Mouse (Mus musculus) CH12.LX (cell line): Measurements from ENCODE around the gene Gripap1. TPM values are rescaled to one million over a fixed set of nuclear protein-coding genes. Genes with fewer than 3 reads are reported as not detected.

Experiments used
- DNase-seq: peaks from one replicate; pipeline ENCODE4 v3.0.0-alpha.2; 2013; ENCODE audit errors: extremely low read depth
- H3K27ac ChIP-seq: 2 replicates; pipeline ENCODE4 v1.5.1; 2012; ENCODE audit warnings: low read depth, mild to moderate bottlenecking, control low read depth, moderate library complexity; ENCODE audit not compliant: insufficient read depth
- H3K27me3 ChIP-seq: replicated peaks from 2 replicates; pipeline ENCODE3; 2012; ENCODE audit warnings: inconsistent platforms
- H3K36me3 ChIP-seq, 2 experiments: replicated peaks in 1 of 2; 2 replicates each; pipeline versions ENCODE3 to v1.6.1; 2012; ENCODE audit warnings: inconsistent platforms in 1 of 2, low read length in 1 of 2, mild to moderate bottlenecking in 1 of 2, mixed read lengths in 1 of 2, moderate library complexity in 1 of 2; ENCODE audit not compliant: control insufficient read depth in 1 of 2, insufficient read depth in 1 of 2
- H3K4me1 ChIP-seq, 2 experiments: 2 replicates each; pipeline ENCODE4 v1.6.1; 2012; ENCODE audit warnings: inconsistent platforms in 1 of 2, moderate library complexity in 1 of 2; ENCODE audit not compliant: insufficient read depth in 2 of 2, control insufficient read depth in 1 of 2
- H3K4me2 ChIP-seq: 2 replicates; pipeline ENCODE4 v1.6.1; 2012; ENCODE audit warnings: low read depth, mild to moderate bottlenecking, control low read depth; ENCODE audit not compliant: poor library complexity, insufficient read depth, severe bottlenecking
- H3K4me3 ChIP-seq, 3 experiments: fragments of 150-350 bp in 1 of 3; sonication (generic) in 1 of 3; replicated peaks in 1 of 3; 2 replicates each; pipeline versions ENCODE3 to v1.5.1; 2011 to 2012; ENCODE audit warnings: low read depth in 2 of 3, low read length in 2 of 3, mild to moderate bottlenecking in 2 of 3, moderate library complexity in 2 of 3, control low read depth in 1 of 3, improper control_type of control experiment in 1 of 3, inconsistent platforms in 1 of 3, mixed read lengths in 1 of 3; ENCODE audit not compliant: poor library complexity in 1 of 3
- H3K79me2 ChIP-seq: replicated peaks from 2 replicates; pipeline ENCODE4 v1.6.1; 2012; ENCODE audit warnings: mild to moderate bottlenecking, moderate library complexity; ENCODE audit not compliant: control insufficient read depth, poor library complexity, insufficient read depth, severe bottlenecking; ENCODE audit errors: extremely low read depth
- H3K9ac ChIP-seq: 2 replicates; pipeline ENCODE4 v1.6.1; 2012; ENCODE audit warnings: low read depth, mild to moderate bottlenecking, control low read depth, moderate library complexity; ENCODE audit not compliant: insufficient read depth
- H3K9me3 ChIP-seq: replicated peaks from 2 replicates; pipeline ENCODE3; 2012; ENCODE audit warnings: low read length, inconsistent platforms, mixed read lengths
- EP300 ChIP-seq: IDR thresholded peaks from 2 replicates; pipeline ENCODE4 v1.6.1; 2011; ENCODE audit warnings: low read length, improper control_type of control experiment
- ETS1 ChIP-seq: conservative IDR thresholded peaks from 2 replicates; pipeline ENCODE4 v1.6.1; 2012; ENCODE audit warnings: low read depth, mild to moderate bottlenecking, inconsistent platforms, low read length, improper control_type of control experiment, moderate library complexity
- IRF4 ChIP-seq: IDR thresholded peaks from 2 replicates; pipeline ENCODE4 v1.6.1; 2014; ENCODE audit warnings: low read depth, mild to moderate bottlenecking, inconsistent platforms, low read length, improper control_type of control experiment
- JUN ChIP-seq: IDR thresholded peaks from 2 replicates; pipeline ENCODE4 v1.6.1; 2011; ENCODE audit warnings: low read depth, mild to moderate bottlenecking, low read length, improper control_type of control experiment, moderate library complexity; ENCODE audit not compliant: insufficient read depth
- KAT2A ChIP-seq: IDR thresholded peaks from 2 replicates; pipeline ENCODE4 v1.6.1; 2012; ENCODE audit warnings: low read length, improper control_type of control experiment, inconsistent platforms; ENCODE audit not compliant: insufficient replicate concordance
- MAFK ChIP-seq: IDR thresholded peaks from 2 replicates; pipeline ENCODE4 v1.6.1; 2011; ENCODE audit warnings: low read length, improper control_type of control experiment; ENCODE audit not compliant: insufficient replicate concordance
- MYC ChIP-seq: IDR thresholded peaks from 2 replicates; pipeline ENCODE4 v1.6.1; 2011; ENCODE audit warnings: low read depth, mild to moderate bottlenecking, improper control_type of control experiment, low read length
- PAX5 ChIP-seq: IDR thresholded peaks from 2 replicates; pipeline ENCODE4 v1.6.1; 2012; ENCODE audit warnings: low read length, inconsistent platforms, mixed read lengths
- SIN3A ChIP-seq: IDR thresholded peaks from 2 replicates; pipeline ENCODE4 v1.6.1; 2012; ENCODE audit warnings: low read length, improper control_type of control experiment, inconsistent platforms
- SMC3 ChIP-seq: IDR thresholded peaks from 2 replicates; pipeline ENCODE4 v1.6.1; 2011; ENCODE audit warnings: low read depth, low read length, improper control_type of control experiment
- UBTF ChIP-seq: IDR thresholded peaks from 2 replicates; pipeline ENCODE4 v1.6.1; 2012; ENCODE audit warnings: low read depth, mild to moderate bottlenecking, inconsistent platforms, low read length, improper control_type of control experiment, moderate library complexity
- USF1 ChIP-seq: IDR thresholded peaks from 2 replicates; pipeline ENCODE4 v1.6.1; 2014; ENCODE audit warnings: low read depth, mild to moderate bottlenecking, inconsistent platforms, low read length, improper control_type of control experiment
- USF2 ChIP-seq: conservative IDR thresholded peaks from 2 replicates; pipeline ENCODE4 v1.6.1; 2011; ENCODE audit warnings: low read depth, low read length, improper control_type of control experiment
- ZC3H11A ChIP-seq: IDR thresholded peaks from 2 replicates; pipeline ENCODE4 v1.6.1; 2012; ENCODE audit warnings: low read depth, mild to moderate bottlenecking, inconsistent platforms, low read length, improper control_type of control experiment
- ZMIZ1 ChIP-seq: IDR thresholded peaks from 2 replicates; pipeline ENCODE4 v1.6.1; 2012; ENCODE audit warnings: low read depth, mild to moderate bottlenecking, inconsistent platforms, low read length, improper control_type of control experiment
- dilution Hi-C: fragments of 300-500 bp; cut with MboI; formaldehyde crosslinking; loops from 2 replicates; pipeline ENCODE4 v1.14.3; 2020; ENCODE audit warnings: low sequenced_read_pairs; ENCODE audit not compliant: extremely low pct_unique_long_range_greater_than_20kb, extremely low pct_ligation_motif_present
- in situ Hi-C: fragments of 300-500 bp; cut with MboI; formaldehyde crosslinking; loops from 3 replicates; pipeline ENCODE4 v1.14.3; 2019; ENCODE audit warnings: low sequenced_read_pairs, low pct_ligation_motif_present, low pct_unique_long_range_greater_than_20kb, mixed read lengths
- polyA plus RNA-seq: library from polyadenylated mRNA; unstranded; fragments of >175 nt; gene quantifications from 2 replicates; pipeline ENCODE4 v1.2.1, GENCODE M21; 2012; ENCODE audit warnings: low read depth; ENCODE audit not compliant: insufficient read length
- total RNA-seq, 2 experiments: library from RNA; depleted of rRNA; stranded (reverse); fragments of 300-350 nt in 1 of 2; fragments of >200 nt in 1 of 2; gene quantifications; 2 replicates each; pipeline ENCODE4 v1.2.3; 2012 to 2014

Gripap1 gene
- total and polyA plus RNA-seq, 3 experiments: 15.7 to 49.4 (median 25.5) TPM

GRCm38 (mm10) chrX:7762921-7763197, 26.7 kb upstream of the Gripap1 start:
- no peak for TF ChIP-seq PAX5
- TF ChIP-seq SIN3A: peak; percentile 45; the same call in 1 of the 2 replicates
- 0 out of 2 replicates have a peak, but pooled peaks have one; percentile 2 for TF ChIP-seq ETS1
- H3K9ac ChIP-seq: peak overlapping the region; percentile 66
- H3K9me3 ChIP-seq: no peaks in the 10 kb centered on the region
- dilution Hi-C loops: no loop called here
- DNase-seq: no peak
- peaks cover 20% of the 10 kb centered on the region for H3K79me2 ChIP-seq
- H3K36me3 ChIP-seq: peaks cover 20 to 25% of the 10 kb centered on the region in 2 experiments
- H3K4me1 ChIP-seq: peaks cover 2 to 19% of the 10 kb centered on the region in 2 experiments; a peak in 3 of 4 replicates
- in situ Hi-C loops: no loop called here
- H3K27me3 ChIP-seq: no peaks in the 10 kb centered on the region
- H3K4me3 ChIP-seq: peak overlapping the region; percentile 66 to 88 (median 70)
- H3K4me2 ChIP-seq: peak overlapping the region; percentile 41; the same call in 1 of the 2 replicates
- peak overlapping the region; percentile 49; the same call in 1 of the 2 replicates for H3K27ac ChIP-seq

GRCm38 (mm10) chrX:7763631-7764393, 25.8 kb upstream of the Gripap1 start:
- TF ChIP-seq JUN (no peak), IRF4 (no peak), USF1 (no peak), USF2 (no peak), ZMIZ1 (no peak), EP300 (no peak), KAT2A (no peak), ETS1 (no peak), SMC3 (no peak), MYC (no peak), MAFK (no peak), ZC3H11A (no peak), UBTF (no peak)
- TF ChIP-seq, all 38 proteins: peak for 0
- dilution Hi-C loops (no loop called here), in situ Hi-C loops (no loop called here)
- no peaks in the 10 kb centered on the region for H3K9me3 ChIP-seq
- H3K36me3 ChIP-seq: peaks cover 26 to 34% of the 10 kb centered on the region in 2 experiments
- H3K4me1 ChIP-seq: peaks cover 2 to 19% of the 10 kb centered on the region in 2 experiments; a peak in 3 of 4 replicates
- H3K27me3 ChIP-seq: no peaks in the 10 kb centered on the region
- H3K4me3 ChIP-seq: peak overlapping the region; percentile 66 to 88 (median 70)
- peak overlapping the region; percentile 66 for H3K9ac ChIP-seq
- peaks cover 20% of the 10 kb centered on the region for H3K79me2 ChIP-seq
- no peak overlapping the region for H3K27ac ChIP-seq
- peak overlapping the region; percentile 41 for H3K4me2 ChIP-seq
- no peak for DNase-seq
